Mouse (Mus musculus) MEL (cell line): ENCODE data around the gene Aif1l. TPM values are rescaled to one million over a fixed set of nuclear protein-coding genes. Genes with fewer than 3 reads are reported as not detected.

Experiments
- DNase-seq: peaks from one replicate; pipeline ENCODE4 v3.0.0; 2011; ENCODE audit warnings: low read depth, low spot score
- H3K27ac ChIP-seq: 2 replicates; pipeline ENCODE4 v1.5.1; 2012; ENCODE audit warnings: low read depth, mild to moderate bottlenecking, control low read depth, low read length, moderate library complexity; ENCODE audit not compliant: control insufficient read depth
- H3K27me3 ChIP-seq, 2 experiments: fragments of 150-350 bp in 1 of 2; sonication (generic) in 1 of 2; 2 replicates each; pipeline ENCODE4 v1.6.1; 2012; ENCODE audit warnings: low read length in 2 of 2, mild to moderate bottlenecking in 2 of 2, improper control_type of control experiment in 1 of 2, moderate library complexity in 1 of 2; ENCODE audit not compliant: insufficient read depth in 2 of 2, control insufficient read depth in 1 of 2
- H3K36me3 ChIP-seq, 2 experiments: 2 replicates each; pipeline ENCODE4 v1.6.1; 2012 to 2014; ENCODE audit warnings: low read length in 2 of 2, improper control_type of control experiment in 1 of 2, inconsistent platforms in 1 of 2, mild to moderate bottlenecking in 1 of 2; ENCODE audit not compliant: insufficient read depth in 2 of 2, control insufficient read depth in 1 of 2
- H3K4me1 ChIP-seq, 2 experiments: fragments of 150-350 bp in 1 of 2; sonication (generic) in 1 of 2; 2 replicates each; pipeline ENCODE4 v1.6.1; 2012; ENCODE audit warnings: low read length in 2 of 2, improper control_type of control experiment in 1 of 2, mild to moderate bottlenecking in 1 of 2; ENCODE audit not compliant: insufficient read depth in 2 of 2, control insufficient read depth in 1 of 2
- H3K4me3 ChIP-seq, 2 experiments: fragments of 150-350 bp in 1 of 2; sonication (generic) in 1 of 2; 2 replicates each; pipeline ENCODE4 v1.5.1; 2012; ENCODE audit warnings: low read depth in 2 of 2, low read length in 2 of 2, mild to moderate bottlenecking in 2 of 2, moderate library complexity in 2 of 2, control low read depth in 1 of 2, improper control_type of control experiment in 1 of 2; ENCODE audit not compliant: control insufficient read depth in 1 of 2, insufficient read depth in 1 of 2
- H3K79me2 ChIP-seq: 2 replicates; pipeline ENCODE4 v1.6.1; 2012; ENCODE audit warnings: mild to moderate bottlenecking, low read length, moderate library complexity; ENCODE audit not compliant: control insufficient read depth, poor library complexity, insufficient read depth
- H3K9ac ChIP-seq: 2 replicates; pipeline ENCODE4 v1.6.1; 2012; ENCODE audit warnings: low read depth, mild to moderate bottlenecking, control low read depth, low read length, moderate library complexity; ENCODE audit not compliant: control insufficient read depth, poor library complexity, severe bottlenecking
- H3K9me3 ChIP-seq: fragments of 150-350 bp; sonication (generic); replicated peaks from 2 replicates; pipeline ENCODE4 v1.6.1; 2012; ENCODE audit warnings: mild to moderate bottlenecking, low read length, improper control_type of control experiment, moderate library complexity; ENCODE audit not compliant: insufficient read depth
- CHD1 ChIP-seq: IDR thresholded peaks from 2 replicates; pipeline ENCODE4 v1.6.1; 2012; ENCODE audit warnings: low read depth, mild to moderate bottlenecking, inconsistent platforms, low read length, improper control_type of control experiment
- CTCF ChIP-seq, 3 experiments: IDR thresholded peaks in 2 of 3; conservative IDR thresholded peaks in 1 of 3; 2 replicates each; pipeline ENCODE4 v1.5.1; 2011 to 2012; ENCODE audit warnings: low read length in 3 of 3, low read depth in 2 of 3, mild to moderate bottlenecking in 2 of 3, improper control_type of control experiment in 1 of 3, inconsistent platforms in 1 of 3, mixed read lengths in 1 of 3, moderate library complexity in 1 of 3; ENCODE audit not compliant: control insufficient read depth in 1 of 3, insufficient read depth in 1 of 3, poor library complexity in 1 of 3, severe bottlenecking in 1 of 3
- E2F4 ChIP-seq: IDR thresholded peaks from 2 replicates; pipeline ENCODE4 v1.6.1; 2011; ENCODE audit warnings: low read depth, low read length, improper control_type of control experiment, borderline replicate concordance
- EP300 ChIP-seq, 2 experiments: IDR thresholded peaks; 2 replicates each; pipeline ENCODE4 v1.6.1; 2011; ENCODE audit warnings: improper control_type of control experiment in 2 of 2, low read length in 2 of 2, low read depth in 1 of 2, mild to moderate bottlenecking in 1 of 2
- GABPA ChIP-seq: IDR thresholded peaks from 2 replicates; pipeline ENCODE4 v1.6.1; 2012; ENCODE audit warnings: low read depth, mild to moderate bottlenecking, inconsistent platforms, low read length, improper control_type of control experiment, moderate library complexity
- JUND ChIP-seq: IDR thresholded peaks from 2 replicates; pipeline ENCODE4 v1.6.1; 2011; ENCODE audit warnings: low read depth, mild to moderate bottlenecking, improper control_type of control experiment, low read length
- KAT2A ChIP-seq: conservative IDR thresholded peaks from 2 replicates; pipeline ENCODE4 v1.6.1; 2012; ENCODE audit warnings: low read depth, low read length, improper control_type of control experiment, inconsistent platforms
- MAFK ChIP-seq: IDR thresholded peaks from 2 replicates; pipeline ENCODE4 v1.6.1; 2011; ENCODE audit warnings: low read depth, mild to moderate bottlenecking, low read length, improper control_type of control experiment, borderline replicate concordance
- MAX ChIP-seq: IDR thresholded peaks from 2 replicates; pipeline ENCODE4 v1.6.1; 2011; ENCODE audit warnings: low read length, improper control_type of control experiment
- MAZ ChIP-seq: IDR thresholded peaks from 2 replicates; pipeline ENCODE4 v1.6.1; 2012; ENCODE audit warnings: low read depth, mild to moderate bottlenecking, inconsistent platforms, low read length, improper control_type of control experiment
- MEF2A ChIP-seq: IDR thresholded peaks from 2 replicates; pipeline ENCODE4 v1.6.1; 2014; ENCODE audit warnings: low read depth, mild to moderate bottlenecking, inconsistent platforms, low read length, improper control_type of control experiment; ENCODE audit not compliant: poor library complexity, insufficient replicate concordance, severe bottlenecking; ENCODE audit errors: extremely low read depth
- MXI1 ChIP-seq: IDR thresholded peaks from 2 replicates; pipeline ENCODE4 v1.6.1; 2011; ENCODE audit warnings: mild to moderate bottlenecking, low read depth, low read length, improper control_type of control experiment
- MYC ChIP-seq: IDR thresholded peaks from 2 replicates; pipeline ENCODE4 v1.6.1; 2011; ENCODE audit warnings: low read depth, mild to moderate bottlenecking, low read length, improper control_type of control experiment, moderate library complexity
- NRF1 ChIP-seq: IDR thresholded peaks from 2 replicates; pipeline ENCODE4 v1.6.1; 2014; ENCODE audit warnings: low read depth, mild to moderate bottlenecking, inconsistent platforms, low read length, improper control_type of control experiment, moderate library complexity; ENCODE audit not compliant: poor library complexity, insufficient read depth, severe bottlenecking
- POLR2A ChIP-seq, 2 experiments: IDR thresholded peaks; 2 replicates each; pipeline ENCODE4 v1.6.1; 2011 to 2012; ENCODE audit warnings: low read length in 2 of 2, mild to moderate bottlenecking in 2 of 2, control low read depth in 1 of 2, improper control_type of control experiment in 1 of 2, low read depth in 1 of 2, moderate library complexity in 1 of 2; ENCODE audit not compliant: control insufficient read depth in 1 of 2, insufficient read depth in 1 of 2, poor library complexity in 1 of 2
- POLR2AphosphoS2 ChIP-seq: IDR thresholded peaks from 2 replicates; pipeline ENCODE4 v1.6.1; 2011; ENCODE audit warnings: low read length, improper control_type of control experiment
- POLR2AphosphoS5 ChIP-seq: IDR thresholded peaks from 2 replicates; pipeline ENCODE4 v1.6.1; 2012; ENCODE audit warnings: low read depth, borderline replicate concordance, mild to moderate bottlenecking, inconsistent platforms, low read length, moderate library complexity, mixed read lengths
- RCOR1 ChIP-seq: IDR thresholded peaks from 2 replicates; pipeline ENCODE4 v1.6.1; 2012; ENCODE audit warnings: low read depth, mild to moderate bottlenecking, inconsistent platforms, low read length, improper control_type of control experiment
- SIN3A ChIP-seq: IDR thresholded peaks from 2 replicates; pipeline ENCODE4 v1.6.1; 2012; ENCODE audit warnings: low read length, improper control_type of control experiment, inconsistent platforms
- TAL1 ChIP-seq: IDR thresholded peaks from 2 replicates; pipeline ENCODE4 v1.6.1; 2012; ENCODE audit warnings: mild to moderate bottlenecking, inconsistent platforms, low read length, moderate library complexity, mixed read lengths
- TBP ChIP-seq: IDR thresholded peaks from 2 replicates; pipeline ENCODE4 v1.8.0; 2011; ENCODE audit warnings: low read depth, low read length, improper control_type of control experiment
- TCF12 ChIP-seq: IDR thresholded peaks from 2 replicates; pipeline ENCODE4 v1.6.1; 2014; ENCODE audit warnings: low read depth, mild to moderate bottlenecking, inconsistent platforms, low read length, improper control_type of control experiment, moderate library complexity
- UBTF ChIP-seq: IDR thresholded peaks from 2 replicates; pipeline ENCODE4 v1.6.1; 2012; ENCODE audit warnings: low read depth, mild to moderate bottlenecking, inconsistent platforms, low read length, improper control_type of control experiment, moderate library complexity, borderline replicate concordance; ENCODE audit not compliant: insufficient read depth
- USF1 ChIP-seq: IDR thresholded peaks from 2 replicates; pipeline ENCODE4 v1.6.1; 2014; ENCODE audit warnings: low read depth, mild to moderate bottlenecking, inconsistent platforms, low read length, improper control_type of control experiment, moderate library complexity
- ZKSCAN1 ChIP-seq: IDR thresholded peaks from 2 replicates; pipeline ENCODE4 v1.6.1; 2012; ENCODE audit warnings: low read depth, mild to moderate bottlenecking, inconsistent platforms, low read length, improper control_type of control experiment, moderate library complexity
- ZMIZ1 ChIP-seq: IDR thresholded peaks from 2 replicates; pipeline ENCODE4 v1.6.1; 2012; ENCODE audit warnings: low read depth, mild to moderate bottlenecking, inconsistent platforms, low read length, improper control_type of control experiment, moderate library complexity
- ZNF384 ChIP-seq: IDR thresholded peaks from 2 replicates; pipeline ENCODE4 v1.6.1; 2012; ENCODE audit warnings: low read depth, mild to moderate bottlenecking, inconsistent platforms, low read length, improper control_type of control experiment
- polyA plus RNA-seq, 2 experiments: library from polyadenylated mRNA; stranded (reverse) in 1 of 2; unstranded in 1 of 2; fragments of >175 nt in 1 of 2; fragments of >200 nt in 1 of 2; gene quantifications; 2 replicates each; pipeline versions ENCODE4 v1.2.1 to v1.2.4; 2012; ENCODE audit warnings: low replicate concordance in 2 of 2, low read depth in 1 of 2; ENCODE audit not compliant: insufficient read length in 2 of 2, insufficient read depth in 1 of 2, missing spikeins in 1 of 2
- total RNA-seq: library from RNA; depleted of rRNA; stranded (reverse); fragments of 300-350 nt; gene quantifications from 2 replicates; pipeline ENCODE4 v1.2.3, GENCODE M21; 2012

Gene Aif1l
- total and polyA plus RNA-seq, 3 experiments = 0.69 to 1.9 TPM; not detected in 1

DNA sequence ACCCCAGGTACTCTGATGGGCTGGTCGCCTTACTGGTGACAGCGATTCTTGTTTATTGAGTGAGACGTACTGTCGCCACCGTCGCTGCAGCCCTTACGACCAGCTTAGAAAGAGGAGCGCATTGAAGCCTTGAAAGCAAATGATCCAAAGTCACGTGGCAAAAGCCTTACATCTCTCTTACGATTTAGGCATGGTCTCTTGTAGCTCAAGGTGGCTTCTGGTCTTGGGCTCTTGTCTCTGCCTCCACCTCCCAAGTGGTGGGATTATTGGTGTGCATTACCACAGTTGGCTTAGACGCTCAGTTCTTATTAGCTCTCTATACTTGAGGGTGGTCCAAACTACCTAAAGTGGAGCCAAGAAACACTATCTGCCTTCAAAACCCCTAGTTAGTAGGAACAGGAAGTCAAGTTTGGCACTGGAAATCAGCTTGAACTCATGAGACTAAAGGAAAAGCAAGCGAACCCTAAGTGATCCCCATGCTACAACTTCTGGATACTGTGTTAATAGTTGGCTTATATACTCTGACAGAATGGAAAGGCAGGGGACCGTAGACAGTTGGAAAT lies 25.0 kb downstream of the Aif1l start:
- DNase-seq = peak; percentile 62
- H3K9ac ChIP-seq = peak overlapping the region; percentile 77
- peak in 1 of 2 experiments; percentile 13; a peak in 1 of 4 replicates for TF ChIP-seq POLR2A (IDR thresholded peaks at IDR 0.05; ENCODE audit: control insufficient read depth in 1 of 2, insufficient read depth in 1 of 2, low read depth in 1 of 2, low read length in 2 of 2, poor library complexity in 1 of 2)
- TF ChIP-seq TAL1 = no peak
- TF ChIP-seq MYC = peak; percentile 54
- TF ChIP-seq ZMIZ1 = no peak
- TF ChIP-seq USF1 = peak; percentile 70
- no peak for TF ChIP-seq EP300 (IDR thresholded peaks at IDR 0.05; ENCODE audit: low read depth in 1 of 2, low read length in 2 of 2)
- no peak; the same call in 1 of the 2 replicates for TF ChIP-seq MXI1
- TF ChIP-seq TBP = 0 out of 2 replicates have a peak, but pooled peaks have one; percentile 42
- peak; percentile 53 for TF ChIP-seq MAX
- no peak for TF ChIP-seq KAT2A
- 0 out of 2 replicates have a peak, but pooled peaks have one; percentile 5 for TF ChIP-seq SIN3A
- no peaks in the 10 kb centered on the region for H3K9me3 ChIP-seq
- peaks cover 0 to 8% of the 10 kb centered on the region in 2 experiments; a peak in 2 of 4 replicates for H3K4me1 ChIP-seq
- peak overlapping the region; percentile 92 to 96 for H3K4me3 ChIP-seq
- peaks cover 20% of the 10 kb centered on the region for H3K79me2 ChIP-seq
- peaks cover 10 to 15% of the 10 kb centered on the region in 2 experiments for H3K36me3 ChIP-seq
- peaks cover 0 to 2% of the 10 kb centered on the region in 2 experiments; a peak in 2 of 4 replicates for H3K27me3 ChIP-seq
- peak overlapping the region; percentile 24 for H3K27ac ChIP-seq

DNA sequence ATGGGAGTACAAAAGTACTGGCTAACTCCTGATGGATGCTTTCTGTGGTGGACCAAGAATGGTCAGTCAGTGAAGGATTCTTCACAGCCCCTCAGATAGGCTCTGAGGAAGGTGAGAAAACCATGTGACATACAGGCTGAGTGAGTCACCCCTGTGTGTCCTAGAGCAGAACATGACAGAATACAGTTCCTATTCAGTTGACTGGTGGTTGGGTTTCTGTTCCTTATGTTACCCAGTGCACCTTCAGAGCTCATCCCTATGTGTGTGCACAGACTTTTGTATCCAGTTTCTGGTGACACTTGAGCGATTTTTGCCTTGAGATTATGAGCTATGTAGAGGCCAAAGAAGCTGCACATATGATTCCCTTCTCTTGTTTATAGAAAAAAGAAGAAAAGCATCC lies 37.8 kb downstream of the Aif1l start:
- no peak for DNase-seq

GRCm38 (mm10) chr2:31990961-31991360 lies 41.0 kb downstream of the Aif1l start:
- no peak for DNase-seq
- peaks cover 0 to 37% of the 10 kb centered on the region in 2 experiments; a peak in 2 of 4 replicates for H3K36me3 ChIP-seq
- TF ChIP-seq USF1 = no peak
- TF ChIP-seq CTCF (IDR thresholded peaks at IDR 0.05 in 2 of 3, conservative IDR thresholded peaks at IDR 0.05 in 1 of 3; ENCODE audit: control insufficient read depth in 1 of 3, insufficient read depth in 1 of 3, low read depth in 2 of 3, low read length in 3 of 3, poor library complexity in 1 of 3, severe bottlenecking in 1 of 3) = no peak
- TF ChIP-seq ZNF384 = no peak
- no peak for TF ChIP-seq KAT2A
- no peak for TF ChIP-seq MAX
- no peak for TF ChIP-seq MEF2A
- no peak for TF ChIP-seq E2F4
- TF ChIP-seq NRF1 = no peak
- TF ChIP-seq MYC = no peak
- TF ChIP-seq CHD1 = no peak
- no peak for TF ChIP-seq POLR2AphosphoS2
- no peak for TF ChIP-seq EP300 (IDR thresholded peaks at IDR 0.05; ENCODE audit: low read depth in 1 of 2, low read length in 2 of 2)
- TF ChIP-seq JUND = no peak
- TF ChIP-seq TBP = no peak
- no peak for TF ChIP-seq GABPA
- TF ChIP-seq, all 39 proteins: peak for 0
- no peaks in the 10 kb centered on the region for H3K9me3 ChIP-seq
- H3K4me3 ChIP-seq = no peak overlapping the region
- H3K27ac ChIP-seq = no peak overlapping the region
- H3K4me1 ChIP-seq = no peaks in the 10 kb centered on the region
- no peak overlapping the region for H3K9ac ChIP-seq
- H3K27me3 ChIP-seq = no peaks in the 10 kb centered on the region
- H3K79me2 ChIP-seq = no peaks in the 10 kb centered on the region

More for the DNA sequence above, 37.8 kb downstream of the Aif1l start:
- TF ChIP-seq RCOR1 (no peak), MAX (no peak), ZNF384 (no peak), TCF12 (no peak), UBTF (no peak), MAZ (no peak), MAFK (no peak), POLR2AphosphoS5 (no peak), ZKSCAN1 (no peak), SIN3A (no peak)
- Histone ChIP-seq H3K4me1 (no peaks in the 10 kb centered on the region), H3K27ac (no peak overlapping the region), H3K4me3 (no peak overlapping the region), H3K79me2 (no peaks in the 10 kb centered on the region), H3K36me3 (peaks cover 0 to 44% of the 10 kb centered on the region in 2 experiments; a peak in 2 of 4 replicates), H3K9me3 (no peaks in the 10 kb centered on the region), H3K27me3 (no peaks in the 10 kb centered on the region), H3K9ac (no peak overlapping the region)
